Mouse (Mus musculus) layer of hippocampus, adult 9-11 months (tissue): ENCODE data around the gene Mfsd6.
A peak's percentile ranks its signal among the peaks of the same experiment; 100 is the strongest.

ENCODE experiments used
- DNase-seq: peaks from one replicate; pipeline ENCODE4 v3.0.0; 2022

Mfsd6 gene

GRCm38 (mm10) chr1:52638101-52638500 is 89.2 kb downstream of the Mfsd6 start:
- DNase-seq, result no peak

- DNase-seq, result no peak
Measured at GRCm38 (mm10) chr1:52635932-52636331, 91.3 kb downstream of the Mfsd6 start.

- no peak for DNase-seq
Measured at GRCm38 (mm10) chr1:52634251-52634650, 93.0 kb downstream of the Mfsd6 start.

DNA sequence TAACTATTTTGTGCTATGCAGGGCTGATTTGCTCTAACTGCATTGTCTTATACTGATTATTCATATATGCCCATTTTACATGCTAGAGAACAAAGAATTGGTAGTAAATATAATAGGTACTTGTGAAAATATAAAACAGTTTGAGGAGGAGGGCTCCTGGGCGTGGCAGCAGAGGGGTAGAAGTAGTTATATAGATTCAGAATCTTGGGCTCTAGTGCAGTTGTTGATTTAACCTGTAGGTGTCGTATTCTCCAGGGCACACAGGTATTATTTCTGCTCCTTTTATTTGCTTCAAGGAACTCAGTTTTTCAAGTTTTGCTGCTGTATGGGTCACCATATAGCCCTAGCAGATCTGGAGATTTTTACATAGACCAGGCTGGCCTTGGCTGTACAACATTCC is 95.7 kb downstream of the Mfsd6 start:
- DNase-seq, result no peak

DNA sequence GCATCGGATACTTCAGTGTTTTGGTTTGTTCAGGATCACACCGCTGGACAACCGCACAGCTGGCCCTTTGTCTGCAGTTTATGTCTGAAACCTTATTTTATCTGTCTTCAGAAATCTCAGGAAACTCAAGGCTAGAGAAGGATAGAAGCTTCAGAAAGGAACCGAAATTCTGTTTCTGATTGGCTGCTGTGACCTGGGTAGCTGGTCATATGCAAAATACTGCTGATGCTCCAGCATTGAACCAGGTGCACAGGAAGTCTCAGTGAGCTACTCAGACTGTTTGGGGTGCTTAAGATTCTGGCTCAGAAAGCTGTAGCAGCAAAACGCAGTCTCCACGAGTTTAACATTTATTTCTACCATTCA is 96.3 kb downstream of the Mfsd6 start:
- DNase-seq, result no peak

DNA sequence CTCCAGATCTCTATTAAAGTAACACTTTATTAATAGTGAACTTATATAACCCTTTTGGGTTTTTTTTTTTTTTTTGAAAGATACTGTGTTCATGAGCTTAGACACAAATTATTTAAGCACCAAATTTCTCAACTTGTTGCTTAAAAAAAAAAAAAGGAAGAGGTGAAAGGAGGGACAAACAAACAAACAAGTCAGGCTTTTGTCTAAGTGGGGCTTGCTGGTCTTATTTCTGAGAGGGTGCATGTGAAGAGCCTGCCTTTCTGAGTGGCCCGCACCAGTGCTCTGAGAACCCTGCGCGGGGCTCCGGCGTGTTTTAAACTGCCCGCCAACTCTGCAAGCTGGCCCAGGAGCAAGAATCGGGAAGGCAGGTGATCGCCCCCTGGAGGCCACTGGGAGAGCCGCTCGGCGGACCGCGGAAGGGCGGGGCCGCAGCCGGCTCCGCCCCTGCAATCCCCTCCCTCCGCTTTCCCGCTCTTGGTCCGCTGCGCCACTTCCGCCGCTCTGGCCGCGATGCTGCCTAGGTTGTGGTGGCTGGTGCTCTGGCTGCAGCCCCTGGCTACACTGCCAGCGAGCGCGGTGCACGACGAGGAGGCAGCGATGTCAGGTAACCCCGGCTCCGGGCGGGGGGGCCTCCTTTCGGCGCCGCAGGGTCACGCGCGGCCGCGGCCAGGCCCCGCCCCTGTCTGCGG is 96.9 kb downstream of the Mfsd6 start, which contains the start of gene Nemp2:
Gene Nemp2, plus strand, starts transcription at position 456 of the 689 bp plus-strand sequence.
- DNase-seq, result peak; percentile 89

DNA sequence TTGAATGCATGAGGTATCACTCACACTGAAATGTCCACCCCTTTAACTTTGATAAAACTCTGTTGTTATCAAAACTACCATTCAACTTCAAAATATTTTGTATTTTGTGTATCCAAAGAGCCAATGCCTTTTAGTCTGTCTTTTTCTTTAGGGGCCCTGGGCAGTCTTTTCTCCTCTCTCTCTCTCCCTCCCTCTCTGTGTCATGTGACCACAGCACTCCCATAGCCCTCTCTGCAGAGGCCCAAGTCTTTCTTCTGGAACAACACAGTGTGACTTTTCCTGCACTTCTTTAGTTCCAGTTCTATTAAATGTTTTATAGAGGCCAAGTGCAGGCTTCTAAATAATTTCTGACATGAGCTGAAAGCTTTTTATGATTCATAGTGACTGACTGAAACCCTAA is 106.8 kb downstream of the Mfsd6 start:
- no peak for DNase-seq

DNA sequence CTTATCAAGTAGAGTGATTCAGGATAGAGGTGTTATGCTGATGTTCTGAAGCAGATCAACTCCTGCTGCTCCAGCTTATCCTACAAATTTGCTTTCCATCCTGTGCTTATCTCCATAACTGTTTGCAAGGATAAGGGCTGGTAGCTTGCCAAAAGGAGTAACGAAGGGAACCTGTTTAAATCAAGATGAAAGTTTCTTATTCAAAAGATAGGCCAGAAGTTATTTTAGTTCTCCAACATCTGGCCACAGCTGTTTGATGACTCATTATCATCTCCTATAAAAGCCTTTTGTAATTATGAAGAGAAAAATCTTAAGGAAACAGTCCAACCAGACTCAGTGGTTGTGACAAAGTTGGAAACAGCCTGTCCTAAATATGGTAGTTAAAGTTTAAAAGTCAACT is 109.0 kb downstream of the Mfsd6 start:
- DNase-seq, result no peak

- no peak for DNase-seq
Measured at GRCm38 (mm10) chr1:52608486-52608885, 118.8 kb downstream of the Mfsd6 start.

- no peak for DNase-seq
Measured at GRCm38 (mm10) chr1:52607700-52608099, 119.6 kb downstream of the Mfsd6 start.
